Mouse (Mus musculus): ENCODE measurements around the gene Mvb12b. TPM values are rescaled to one million over a fixed set of nuclear protein-coding genes. Genes with fewer than 3 reads are reported as not detected.

The Mvb12b gene
- total and polyA plus RNA-seq, 2 experiments from 2014 or later, result 68.1 to 155 TPM

DNA sequence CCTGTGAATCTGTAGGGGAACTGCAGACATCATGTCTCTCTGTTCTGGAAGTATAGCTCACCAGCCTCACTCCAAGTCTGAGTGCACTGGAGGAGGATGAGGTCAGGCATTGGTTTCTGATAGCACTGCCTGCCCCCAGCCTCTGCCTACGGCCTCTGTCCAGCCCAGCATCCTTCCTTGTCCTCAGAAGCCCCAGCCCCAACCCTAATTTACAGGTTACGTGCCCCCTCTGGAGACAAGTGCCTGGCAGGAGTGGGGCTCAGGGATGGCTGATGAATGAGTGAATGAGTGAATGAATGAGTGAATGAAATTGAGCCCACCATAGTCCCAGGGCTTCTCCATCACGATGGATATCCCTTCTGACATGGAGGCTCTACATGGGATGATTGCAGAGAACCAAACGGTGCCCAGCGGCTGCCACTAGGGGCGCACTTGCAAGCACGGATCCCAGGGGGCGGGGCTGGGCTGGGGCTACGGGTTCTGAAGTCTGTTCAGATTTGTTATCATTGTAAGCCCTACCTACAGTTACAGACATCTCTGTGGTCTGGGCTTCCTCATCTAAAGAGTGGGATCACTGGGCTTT lies 197.8 kb downstream of the Mvb12b start:
- Histone ChIP-seq H3K27me3 (ENCODE audit: insufficient read depth, low read length) (no peaks in the 10 kb centered on the region), H3K9me3 (ENCODE audit: low read length) (no peaks in the 10 kb centered on the region), H3K27ac (ENCODE audit: low read depth, low read length) (peak overlapping the region; percentile 55), H3K36me3 (ENCODE audit: insufficient read depth, low read length) (no peaks in the 10 kb centered on the region), H3K4me1 (ENCODE audit: insufficient read depth, low read length) (peaks cover 10% of the 10 kb centered on the region; the same call in 1 of the 2 replicates), H3K4me2 (ENCODE audit: low read depth, low read length, poor library complexity, severe bottlenecking) (no peak overlapping the region), H3K9ac (replicated peaks; ENCODE audit: low read length, poor library complexity, severe bottlenecking) (0 out of 2 replicates have a peak overlapping the region, but pooled peaks have one; percentile 24), H3K4me3 (ENCODE audit: low read depth, low read length) (no peak overlapping the region)
- DNase-seq (ENCODE audit: low spot score) (peak; percentile 46), ATAC-seq (ENCODE audit: low FRiP score) (peak; percentile 64; the same call in 1 of the 2 replicates)
- peak; percentile 79 for TF ChIP-seq CTCF (IDR thresholded peaks at IDR 0.05)
- WGBS, result 30% methylated on average over 9 of the region's 9 CpGs

DNA sequence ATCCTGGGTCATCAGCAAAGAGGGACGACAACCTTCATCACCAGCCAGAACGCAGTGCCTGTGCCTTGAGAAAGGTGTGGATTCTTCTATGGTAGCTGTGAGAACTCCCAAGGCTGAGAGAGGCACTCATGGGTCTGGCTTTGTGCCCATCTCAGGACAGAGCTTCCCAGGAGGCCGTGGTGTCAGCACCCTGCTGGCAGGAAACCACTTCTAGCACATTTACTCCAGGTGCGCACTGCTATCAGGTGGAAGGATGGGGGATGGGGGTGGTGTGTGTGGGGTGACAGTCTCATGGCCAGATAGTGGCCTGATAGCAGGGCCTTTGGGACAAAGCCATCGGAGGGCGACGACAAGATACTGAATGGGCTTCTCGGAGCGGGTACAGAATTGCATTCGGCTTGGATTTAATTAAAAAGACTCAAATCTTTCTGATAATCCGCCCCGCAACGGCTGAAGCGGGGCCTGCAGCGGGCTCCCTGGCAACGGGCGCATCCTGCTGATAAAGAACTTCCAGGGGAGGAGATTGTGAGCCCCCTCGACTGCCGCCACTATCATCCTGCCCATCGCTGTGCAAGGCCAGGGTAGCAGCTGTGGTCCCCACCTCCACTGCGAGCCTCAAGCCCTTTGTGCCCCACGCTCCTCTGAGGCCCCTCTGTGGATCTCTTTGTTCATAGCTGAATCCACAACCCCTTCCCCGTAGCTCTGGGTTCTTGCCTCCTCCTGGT lies 198.4 kb downstream of the Mvb12b start:
- Histone ChIP-seq H3K4me1 (ENCODE audit: insufficient read depth, low read length) (peaks cover 10% of the 10 kb centered on the region; the same call in 1 of the 2 replicates), H3K4me2 (ENCODE audit: low read depth, low read length, poor library complexity, severe bottlenecking) (no peak overlapping the region), H3K9ac (replicated peaks; ENCODE audit: low read length, poor library complexity, severe bottlenecking) (0 out of 2 replicates have a peak overlapping the region, but pooled peaks have one; percentile 24), H3K4me3 (ENCODE audit: low read depth, low read length) (no peak overlapping the region), H3K27me3 (ENCODE audit: insufficient read depth, low read length) (no peaks in the 10 kb centered on the region), H3K36me3 (ENCODE audit: insufficient read depth, low read length) (no peaks in the 10 kb centered on the region), H3K9me3 (ENCODE audit: low read length) (no peaks in the 10 kb centered on the region), H3K27ac (ENCODE audit: low read depth, low read length) (peak overlapping the region; percentile 55)
- ATAC-seq (ENCODE audit: low FRiP score), result peak; percentile 18; the same call in 1 of the 2 replicates
- 16% methylated on average over 23 of the region's 23 CpGs for WGBS
- DNase-seq (ENCODE audit: low spot score), result peak; percentile 25
- TF ChIP-seq CTCF (IDR thresholded peaks at IDR 0.05), result no peak

DNA sequence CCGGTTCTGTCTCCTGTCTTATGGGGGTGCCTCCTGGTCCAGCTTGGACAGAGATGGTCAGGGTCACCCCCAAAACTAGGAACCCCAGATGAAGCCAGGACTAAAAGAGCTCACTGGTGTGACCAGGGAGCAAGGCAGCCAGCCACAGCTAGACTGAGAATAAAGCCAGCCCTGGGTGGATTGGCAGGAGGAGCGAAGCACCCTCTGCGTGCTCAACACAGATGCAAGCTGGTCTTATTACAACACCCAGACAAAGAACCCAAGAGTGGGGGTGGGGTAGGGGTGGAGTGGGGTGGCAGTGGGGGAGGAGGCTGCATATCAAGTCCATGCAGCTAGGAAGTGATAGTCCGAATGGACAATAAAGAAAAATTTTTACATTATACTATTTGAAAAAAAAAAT lies 204.2 kb downstream of the Mvb12b start:
- H3K4me3 ChIP-seq (ENCODE audit: low read depth, low read length), result no peak overlapping the region
- DNase-seq (ENCODE audit: low spot score) (no peak), ATAC-seq (ENCODE audit: low FRiP score) (no peak)
- 54% methylated on average over 4 of the region's 4 CpGs for WGBS
- H3K4me1 ChIP-seq (ENCODE audit: insufficient read depth, low read length), result no peaks in the 10 kb centered on the region
- no peaks in the 10 kb centered on the region for H3K9me3 ChIP-seq (ENCODE audit: low read length)
- no peaks in the 10 kb centered on the region for H3K27me3 ChIP-seq (ENCODE audit: insufficient read depth, low read length)
- TF ChIP-seq CTCF (IDR thresholded peaks at IDR 0.05), result no peak
- H3K27ac ChIP-seq (ENCODE audit: low read depth, low read length), result no peak overlapping the region
- H3K36me3 ChIP-seq (ENCODE audit: insufficient read depth, low read length), result no peaks in the 10 kb centered on the region
- H3K9ac ChIP-seq (replicated peaks; ENCODE audit: low read length, poor library complexity, severe bottlenecking), result no peak overlapping the region
- H3K4me2 ChIP-seq (ENCODE audit: low read depth, low read length, poor library complexity, severe bottlenecking), result no peak overlapping the region

DNA sequence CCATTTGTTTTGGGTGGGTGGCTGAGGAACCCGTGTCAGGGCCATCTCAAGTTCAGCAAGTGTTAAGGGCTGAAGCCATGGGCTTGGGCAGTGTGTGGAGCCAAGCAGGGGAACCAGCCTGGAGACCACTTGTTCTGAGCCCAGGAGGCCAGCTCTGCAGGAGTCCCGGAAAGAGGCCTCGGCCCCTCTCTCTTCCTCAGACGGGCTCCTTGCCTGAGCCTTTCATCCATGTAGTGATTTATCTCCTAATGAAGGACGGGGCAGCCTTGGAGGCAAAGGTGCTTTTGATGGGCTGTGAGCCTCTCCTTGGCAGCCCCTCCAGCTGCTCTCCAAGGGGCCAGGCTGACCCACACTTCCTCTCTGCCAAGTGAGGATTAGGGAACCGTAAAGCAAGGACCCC lies 204.7 kb downstream of the Mvb12b start:
- Histone ChIP-seq H3K4me3 (ENCODE audit: low read depth, low read length) (no peak overlapping the region), H3K9ac (replicated peaks; ENCODE audit: low read length, poor library complexity, severe bottlenecking) (no peak overlapping the region), H3K27ac (ENCODE audit: low read depth, low read length) (no peak overlapping the region), H3K27me3 (ENCODE audit: insufficient read depth, low read length) (no peaks in the 10 kb centered on the region), H3K4me2 (ENCODE audit: low read depth, low read length, poor library complexity, severe bottlenecking) (no peak overlapping the region), H3K36me3 (ENCODE audit: insufficient read depth, low read length) (no peaks in the 10 kb centered on the region), H3K4me1 (ENCODE audit: insufficient read depth, low read length) (no peaks in the 10 kb centered on the region), H3K9me3 (ENCODE audit: low read length) (no peaks in the 10 kb centered on the region)
- ATAC-seq (ENCODE audit: low FRiP score), result no peak
- WGBS, result 37% methylated on average over 6 of the region's 6 CpGs
- DNase-seq (ENCODE audit: low spot score), result no peak
- TF ChIP-seq CTCF (IDR thresholded peaks at IDR 0.05), result no peak

DNA sequence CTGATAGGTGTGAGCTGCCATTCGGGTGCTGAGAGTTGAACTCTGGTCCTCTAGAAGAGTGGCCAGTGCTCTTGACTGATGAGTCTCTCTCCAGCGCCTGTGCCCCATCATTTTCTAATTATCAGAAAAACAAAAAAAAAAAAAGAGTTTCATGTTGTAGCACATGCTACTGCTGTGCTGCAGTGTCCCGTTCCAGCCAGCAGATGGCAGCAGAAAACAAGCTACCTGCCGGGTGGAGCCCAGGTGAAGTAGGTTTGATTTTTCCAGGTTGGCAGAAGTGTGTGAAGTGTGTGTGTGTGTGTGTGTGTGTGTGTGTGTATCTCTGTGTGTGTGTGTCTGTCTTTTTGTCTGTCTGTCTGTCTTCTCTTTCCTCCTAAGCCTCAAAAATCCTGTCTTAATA lies 205.5 kb downstream of the Mvb12b start:
- WGBS, result 13% methylated on average over 4 of the region's 4 CpGs
- DNase-seq (ENCODE audit: low spot score) (peak; percentile 73), ATAC-seq (ENCODE audit: low FRiP score) (no peak)
- no peak overlapping the region for H3K4me2 ChIP-seq (ENCODE audit: low read depth, low read length, poor library complexity, severe bottlenecking)
- H3K4me1 ChIP-seq (ENCODE audit: insufficient read depth, low read length), result no peaks in the 10 kb centered on the region
- H3K9ac ChIP-seq (replicated peaks; ENCODE audit: low read length, poor library complexity, severe bottlenecking), result no peak overlapping the region
- no peaks in the 10 kb centered on the region for H3K36me3 ChIP-seq (ENCODE audit: insufficient read depth, low read length)
- no peaks in the 10 kb centered on the region for H3K9me3 ChIP-seq (ENCODE audit: low read length)
- H3K4me3 ChIP-seq (ENCODE audit: low read depth, low read length), result no peak overlapping the region
- no peaks in the 10 kb centered on the region for H3K27me3 ChIP-seq (ENCODE audit: insufficient read depth, low read length)
- no peak overlapping the region for H3K27ac ChIP-seq (ENCODE audit: low read depth, low read length)
- TF ChIP-seq CTCF (IDR thresholded peaks at IDR 0.05), result peak; percentile 96

Other genes with a start within 250 kb of the Mvb12b start
- 7.0 and 8.4 TPM in 2 replicates for gene Lmx1b, start 247.4 kb downstream of the Mvb12b start, total RNA-seq (2014; rRNA removed)
- gene Lmx1b, start 247.4 kb downstream of the Mvb12b start, polyA plus RNA-seq (2015; fragmentation: Nextera tagmentation; extraction: Ambion mirVana), result 0.65 and 0.83 TPM in 2 replicates

All from midbrain, postnatal 0 days (tissue).